Mouse (Mus musculus): ENCODE results near the gene Cntnap2. TPM values are rescaled to one million over a fixed set of nuclear protein-coding genes. Genes with fewer than 3 reads are reported as not detected.

Gene Cntnap2
- polyA plus RNA-seq, 1 experiment from 2014 or later: 70.3 TPM

- no peaks in the 10 kb centered on the region for H3K36me3 ChIP-seq (ENCODE audit: control insufficient read depth, insufficient read depth, low read length)
- H3K4me3 ChIP-seq (ENCODE audit: low read depth, low read length): no peak overlapping the region
- H3K9me3 ChIP-seq (replicated peaks; ENCODE audit: control insufficient read depth, low read length): no peaks in the 10 kb centered on the region
- H3K4me2 ChIP-seq (ENCODE audit: low read length): no peak overlapping the region
- H3K9ac ChIP-seq (ENCODE audit: low read length): no peak overlapping the region
- DNase-seq (ENCODE audit: low spot score): no peak
- H3K27ac ChIP-seq (ENCODE audit: low read depth, low read length): no peak overlapping the region
- H3K27me3 ChIP-seq (replicated peaks; ENCODE audit: control insufficient read depth, insufficient read depth, low read length): no peaks in the 10 kb centered on the region
- no peaks in the 10 kb centered on the region for H3K4me1 ChIP-seq (ENCODE audit: control insufficient read depth, insufficient read depth, low read length)
- ATAC-seq: no peak
Observed at GRCm38 (mm10) chr6:46774529-46774928, 1715.4 kb downstream of the Cntnap2 start.

DNA sequence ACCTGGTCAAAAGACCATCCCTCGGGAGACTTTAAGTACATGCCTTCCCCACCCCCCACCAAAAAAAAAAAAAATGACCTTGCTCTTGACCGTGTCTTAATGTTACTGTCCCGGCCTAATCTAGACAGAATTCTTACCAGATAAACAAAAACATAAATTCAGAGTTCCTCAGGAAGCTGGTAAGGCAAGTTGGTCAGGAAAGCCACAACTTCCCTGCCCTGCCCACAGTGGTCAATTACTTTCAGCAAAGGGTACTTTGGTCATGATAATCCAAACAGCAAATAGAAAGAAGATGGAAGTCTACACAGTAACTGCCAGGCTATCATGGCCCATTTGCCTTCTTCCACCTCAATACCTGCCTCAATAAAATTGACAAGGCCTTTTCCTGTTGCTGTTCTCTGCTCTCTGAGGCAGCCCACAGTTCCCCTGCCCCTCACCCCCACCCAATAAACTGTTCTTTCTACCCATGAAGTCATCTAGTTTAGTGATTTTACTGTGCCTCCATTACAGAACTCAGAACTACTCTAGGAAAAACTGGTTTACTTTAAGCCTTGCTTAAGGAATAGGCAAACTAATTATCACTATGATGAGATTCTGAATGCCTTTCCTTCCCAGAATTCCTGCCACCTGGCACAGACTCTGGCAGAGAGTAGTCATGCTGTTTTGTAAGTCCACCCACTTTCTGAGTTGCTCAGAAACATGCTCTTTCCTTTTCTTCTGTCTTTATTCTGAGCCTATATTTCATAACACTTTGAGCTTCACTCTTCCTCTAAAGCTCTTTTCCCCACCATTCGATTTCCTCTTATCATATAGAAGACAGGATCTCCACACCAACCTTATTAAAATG is 1743.3 kb downstream of the Cntnap2 start:
- no peaks in the 10 kb centered on the region for H3K4me1 ChIP-seq (ENCODE audit: control insufficient read depth, insufficient read depth, low read length)
- no peaks in the 10 kb centered on the region for H3K9me3 ChIP-seq (replicated peaks; ENCODE audit: control insufficient read depth, low read length)
- no peaks in the 10 kb centered on the region for H3K36me3 ChIP-seq (ENCODE audit: control insufficient read depth, insufficient read depth, low read length)
- no peak overlapping the region for H3K4me3 ChIP-seq (ENCODE audit: low read depth, low read length)
- no peak for ATAC-seq
- no peak overlapping the region for H3K9ac ChIP-seq (ENCODE audit: low read length)
- H3K27me3 ChIP-seq (replicated peaks; ENCODE audit: control insufficient read depth, insufficient read depth, low read length): no peaks in the 10 kb centered on the region
- no peak for DNase-seq (ENCODE audit: low spot score)
- H3K4me2 ChIP-seq (ENCODE audit: low read length): no peak overlapping the region
- H3K27ac ChIP-seq (ENCODE audit: low read depth, low read length): no peak overlapping the region
- 81% methylated on average over 4 of the region's 4 CpGs for WGBS

GRCm38 (mm10) chr6:46856635-46857034 is 1797.5 kb downstream of the Cntnap2 start:
- H3K9me3 ChIP-seq (replicated peaks; ENCODE audit: control insufficient read depth, low read length): no peaks in the 10 kb centered on the region
- no peak overlapping the region for H3K4me2 ChIP-seq (ENCODE audit: low read length)
- no peaks in the 10 kb centered on the region for H3K36me3 ChIP-seq (ENCODE audit: control insufficient read depth, insufficient read depth, low read length)
- DNase-seq (ENCODE audit: low spot score): no peak
- H3K4me1 ChIP-seq (ENCODE audit: control insufficient read depth, insufficient read depth, low read length): no peaks in the 10 kb centered on the region
- no peak for ATAC-seq
- no peak overlapping the region for H3K9ac ChIP-seq (ENCODE audit: low read length)
- H3K27me3 ChIP-seq (replicated peaks; ENCODE audit: control insufficient read depth, insufficient read depth, low read length): no peaks in the 10 kb centered on the region
- 64% methylated on average over 3 of the region's 3 CpGs for WGBS
- no peak overlapping the region for H3K27ac ChIP-seq (ENCODE audit: low read depth, low read length)
- H3K4me3 ChIP-seq (ENCODE audit: low read depth, low read length): no peak overlapping the region

DNA sequence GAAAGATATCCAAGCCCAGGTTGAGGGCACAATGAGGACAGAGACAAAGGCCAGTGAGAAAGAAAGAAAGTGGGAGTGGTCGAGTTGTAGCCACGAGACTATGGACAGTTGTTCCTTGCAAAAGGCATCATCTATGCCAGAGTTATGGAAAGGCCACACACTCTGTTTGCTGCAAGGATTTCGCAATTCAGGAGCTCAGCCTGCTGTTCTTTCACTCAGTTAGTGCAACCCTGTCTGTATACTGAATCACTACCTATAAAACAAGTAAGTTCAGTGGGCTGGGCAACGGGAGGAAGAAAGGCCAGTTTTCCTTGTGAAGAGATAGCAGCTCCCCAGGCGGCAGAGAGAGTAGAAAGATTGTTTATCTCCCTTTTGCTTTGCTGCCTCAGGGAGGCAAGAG is 1801.9 kb downstream of the Cntnap2 start:
- no peak overlapping the region for H3K27ac ChIP-seq (ENCODE audit: low read depth, low read length)
- peak; percentile 3 for DNase-seq (ENCODE audit: low spot score)

GRCm38 (mm10) chr6:46866317-46866716 is 1807.2 kb downstream of the Cntnap2 start:
- no peak overlapping the region for H3K4me2 ChIP-seq (ENCODE audit: low read length)
- no peaks in the 10 kb centered on the region for H3K9me3 ChIP-seq (replicated peaks; ENCODE audit: control insufficient read depth, low read length)
- no peaks in the 10 kb centered on the region for H3K27me3 ChIP-seq (replicated peaks; ENCODE audit: control insufficient read depth, insufficient read depth, low read length)
- H3K27ac ChIP-seq (ENCODE audit: low read depth, low read length): no peak overlapping the region
- DNase-seq (ENCODE audit: low spot score): no peak
- no peaks in the 10 kb centered on the region for H3K4me1 ChIP-seq (ENCODE audit: control insufficient read depth, insufficient read depth, low read length)
- H3K36me3 ChIP-seq (ENCODE audit: control insufficient read depth, insufficient read depth, low read length): no peaks in the 10 kb centered on the region
- no peak for ATAC-seq
- H3K9ac ChIP-seq (ENCODE audit: low read length): no peak overlapping the region
- H3K4me3 ChIP-seq (ENCODE audit: low read depth, low read length): no peak overlapping the region

More for the DNA sequence above, 1801.9 kb downstream of the Cntnap2 start:
- ATAC-seq: no peak
- H3K4me2 ChIP-seq (ENCODE audit: low read length): no peak overlapping the region
- no peaks in the 10 kb centered on the region for H3K27me3 ChIP-seq (replicated peaks; ENCODE audit: control insufficient read depth, insufficient read depth, low read length)
- no peaks in the 10 kb centered on the region for H3K4me1 ChIP-seq (ENCODE audit: control insufficient read depth, insufficient read depth, low read length)
- no peak overlapping the region for H3K4me3 ChIP-seq (ENCODE audit: low read depth, low read length)
- H3K9ac ChIP-seq (ENCODE audit: low read length): no peak overlapping the region
- H3K36me3 ChIP-seq (ENCODE audit: control insufficient read depth, insufficient read depth, low read length): no peaks in the 10 kb centered on the region
- WGBS: 4% methylated on average over 5 of the region's 5 CpGs
- no peaks in the 10 kb centered on the region for H3K9me3 ChIP-seq (replicated peaks; ENCODE audit: control insufficient read depth, low read length)

- Histone ChIP-seq H3K9ac (ENCODE audit: low read length) (no peak overlapping the region), H3K36me3 (ENCODE audit: control insufficient read depth, insufficient read depth, low read length) (no peaks in the 10 kb centered on the region), H3K4me3 (ENCODE audit: low read depth, low read length) (no peak overlapping the region), H3K27me3 (replicated peaks; ENCODE audit: control insufficient read depth, insufficient read depth, low read length) (no peaks in the 10 kb centered on the region), H3K9me3 (replicated peaks; ENCODE audit: control insufficient read depth, low read length) (no peaks in the 10 kb centered on the region), H3K27ac (ENCODE audit: low read depth, low read length) (no peak overlapping the region), H3K4me1 (ENCODE audit: control insufficient read depth, insufficient read depth, low read length) (no peaks in the 10 kb centered on the region), H3K4me2 (ENCODE audit: low read length) (no peak overlapping the region)
- ATAC-seq (no peak), DNase-seq (ENCODE audit: low spot score) (no peak)
- WGBS: 55% methylated on average over 2 of the region's 2 CpGs
Observed at GRCm38 (mm10) chr6:46886230-46886629, 1827.1 kb downstream of the Cntnap2 start.

DNA sequence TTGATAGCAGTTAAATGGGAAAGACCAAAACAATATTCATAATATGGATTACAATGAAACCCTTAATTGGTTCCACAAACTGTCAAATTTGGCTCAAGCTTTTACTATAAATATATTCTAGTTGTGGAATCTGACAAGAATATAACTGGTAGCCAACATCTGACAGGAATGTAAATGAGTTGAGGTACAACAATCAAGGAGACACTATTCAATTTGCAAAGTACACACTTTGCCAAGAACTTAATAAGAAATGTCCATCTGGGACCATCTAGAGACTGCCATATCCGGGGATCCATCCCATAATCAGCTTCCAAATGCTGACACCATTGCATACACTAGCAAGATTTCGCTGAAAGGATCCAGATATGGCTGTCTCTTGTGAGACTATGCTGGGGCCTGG is 1850.0 kb downstream of the Cntnap2 start:
- H3K9me3 ChIP-seq (replicated peaks; ENCODE audit: control insufficient read depth, low read length): no peaks in the 10 kb centered on the region
- H3K4me2 ChIP-seq (ENCODE audit: low read length): no peak overlapping the region
- DNase-seq (ENCODE audit: low spot score) (peak; percentile 27), ATAC-seq (no peak)
- H3K36me3 ChIP-seq (ENCODE audit: control insufficient read depth, insufficient read depth, low read length): no peaks in the 10 kb centered on the region
- 74% methylated on average over 2 of the region's 2 CpGs for whole genome bisulfite sequencing
- H3K27ac ChIP-seq (ENCODE audit: low read depth, low read length): no peak overlapping the region
- H3K27me3 ChIP-seq (replicated peaks; ENCODE audit: control insufficient read depth, insufficient read depth, low read length): no peaks in the 10 kb centered on the region
- no peak overlapping the region for H3K9ac ChIP-seq (ENCODE audit: low read length)
- H3K4me3 ChIP-seq (ENCODE audit: low read depth, low read length): no peak overlapping the region
- no peaks in the 10 kb centered on the region for H3K4me1 ChIP-seq (ENCODE audit: control insufficient read depth, insufficient read depth, low read length)

- H3K27me3 ChIP-seq (replicated peaks; ENCODE audit: control insufficient read depth, insufficient read depth, low read length): no peaks in the 10 kb centered on the region
- no peak overlapping the region for H3K4me3 ChIP-seq (ENCODE audit: low read depth, low read length)
- no peak overlapping the region for H3K27ac ChIP-seq (ENCODE audit: low read depth, low read length)
- H3K36me3 ChIP-seq (ENCODE audit: control insufficient read depth, insufficient read depth, low read length): no peaks in the 10 kb centered on the region
- no peak overlapping the region for H3K9ac ChIP-seq (ENCODE audit: low read length)
- peak; percentile 26 for DNase-seq (ENCODE audit: low spot score)
- no peak overlapping the region for H3K4me2 ChIP-seq (ENCODE audit: low read length)
- 81% methylated on average over 8 of the region's 8 CpGs for WGBS
- no peaks in the 10 kb centered on the region for H3K9me3 ChIP-seq (replicated peaks; ENCODE audit: control insufficient read depth, low read length)
- no peaks in the 10 kb centered on the region for H3K4me1 ChIP-seq (ENCODE audit: control insufficient read depth, insufficient read depth, low read length)
- ATAC-seq: no peak
Observed at GRCm38 (mm10) chr6:46918701-46919274, 1859.6 kb downstream of the Cntnap2 start.

DNA sequence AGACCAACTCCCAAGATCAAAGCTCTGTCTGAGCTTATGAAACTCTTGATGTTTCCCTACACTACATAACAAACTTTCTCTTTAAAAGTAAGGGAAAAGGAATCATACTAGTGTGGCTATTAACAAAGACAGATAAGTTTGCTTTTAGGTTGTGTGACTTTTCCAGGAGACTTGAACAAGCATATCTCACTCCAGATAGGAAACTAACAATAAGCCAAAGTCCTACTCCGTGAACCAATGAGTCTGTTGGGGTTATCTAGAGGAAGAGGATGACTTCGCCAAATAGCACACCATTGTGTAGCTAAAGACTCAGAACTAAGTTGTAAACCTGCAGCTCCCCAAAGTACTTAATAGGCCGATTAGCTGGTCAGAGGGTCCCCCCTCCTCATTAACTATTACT is 1860.8 kb downstream of the Cntnap2 start:
- Histone ChIP-seq H3K4me2 (ENCODE audit: low read length) (no peak overlapping the region), H3K4me3 (ENCODE audit: low read depth, low read length) (no peak overlapping the region), H3K36me3 (ENCODE audit: control insufficient read depth, insufficient read depth, low read length) (no peaks in the 10 kb centered on the region), H3K9me3 (replicated peaks; ENCODE audit: control insufficient read depth, low read length) (no peaks in the 10 kb centered on the region), H3K4me1 (ENCODE audit: control insufficient read depth, insufficient read depth, low read length) (no peaks in the 10 kb centered on the region), H3K9ac (ENCODE audit: low read length) (no peak overlapping the region), H3K27me3 (replicated peaks; ENCODE audit: control insufficient read depth, insufficient read depth, low read length) (no peaks in the 10 kb centered on the region), H3K27ac (ENCODE audit: low read depth, low read length) (no peak overlapping the region)
- 82% methylated on average over 3 of the region's 3 CpGs for WGBS
- DNase-seq (ENCODE audit: low spot score): no peak
- no peak for ATAC-seq
